Mouse (Mus musculus) heart, postnatal 0 days (tissue): ENCODE measurements around the gene Fam178b.

ENCODE experiments used
- CTCF ChIP-seq: IDR thresholded peaks from 2 replicates; pipeline ENCODE4 v1.5.1; 2016; ENCODE audit warnings: antibody characterized with exemption, control low read depth, low read depth
- EP300 ChIP-seq: IDR thresholded peaks from 2 replicates; pipeline ENCODE4 v1.6.1; 2016; ENCODE audit warnings: antibody characterized with exemption, low read depth

GRCm38 (mm10) chr1:36632090-36632489, 50.9 kb downstream of the Fam178b start:
- TF ChIP-seq CTCF (no peak), EP300 (no peak)
